Mouse (Mus musculus) embryonic facial prominence, embryonic 11.5 days (tissue): Measurements from ENCODE around the gene Dkk2. TPM values are rescaled to one million over a fixed set of nuclear protein-coding genes. Genes with fewer than 3 reads are reported as not detected.
A peak's percentile ranks its signal among the peaks of the same experiment; 100 is the strongest.

Experiments
- ATAC-seq: fragments of 200-750 bp; cut with Nextera tagmentation; replicated peaks from 2 replicates; pipeline ENCODE4 v1.8.0; 2017; ENCODE audit warnings: low read depth; ENCODE audit not compliant: insufficient number of reproducible peaks, low FRiP score, low TSS enrichment
- DNase-seq: peaks from one replicate; pipeline ENCODE4 v3.0.0-alpha.2; 2015; ENCODE audit warnings: low spot score
- H3K27ac ChIP-seq: fragments of 300-500 bp; sonication (generic); replicated peaks from 2 replicates; pipeline ENCODE4 v1.5.1; 2014; ENCODE audit warnings: mild to moderate bottlenecking, low read depth, low read length, control low read depth
- H3K27me3 ChIP-seq: fragments of 300-500 bp; sonication (generic); 2 replicates; pipeline ENCODE4 v1.6.1; 2014; ENCODE audit warnings: mild to moderate bottlenecking, low read length, moderate library complexity, mixed read lengths; ENCODE audit not compliant: control insufficient read depth, insufficient read depth
- H3K36me3 ChIP-seq: fragments of 300-500 bp; sonication (generic); replicated peaks from 2 replicates; pipeline ENCODE4 v1.6.1; 2014; ENCODE audit warnings: low read depth, mild to moderate bottlenecking, low read length, moderate library complexity, mixed read lengths; ENCODE audit not compliant: control insufficient read depth, insufficient read depth
- H3K4me1 ChIP-seq: fragments of 300-500 bp; sonication (generic); 2 replicates; pipeline ENCODE4 v1.6.1; 2014; ENCODE audit warnings: low read length, mixed read lengths; ENCODE audit not compliant: control insufficient read depth, insufficient read depth
- H3K4me2 ChIP-seq: fragments of 300-500 bp; sonication (generic); 2 replicates; pipeline ENCODE4 v1.6.1; 2014; ENCODE audit warnings: low read depth, mild to moderate bottlenecking, control low read depth, low read length, moderate library complexity
- H3K4me3 ChIP-seq: fragments of 300-500 bp; sonication (generic); 2 replicates; pipeline ENCODE4 v1.5.1; 2014; ENCODE audit warnings: low read depth, low read length, control low read depth
- H3K9ac ChIP-seq: fragments of 300-500 bp; sonication (generic); replicated peaks from 2 replicates; pipeline ENCODE4 v1.6.1; 2014; ENCODE audit warnings: mild to moderate bottlenecking, control low read depth, low read length
- H3K9me3 ChIP-seq: fragments of 300-500 bp; sonication (generic); replicated peaks from 2 replicates; pipeline ENCODE4 v1.6.1; 2016; ENCODE audit warnings: mild to moderate bottlenecking, low read length, inconsistent platforms, mixed read lengths; ENCODE audit not compliant: control insufficient read depth
- WGBS: fragments of 180-500 bp; shearing (Covaris S2); extraction: QIAGEN DNeasy Blood & Tissue Kit; methylation state at CpG from one replicate; pipeline ENCODE4 v1.1.7; 2014; 5-methylcytosine and 5-hydroxymethylcytosine counted together
- polyA plus RNA-seq: library from polyadenylated mRNA; unstranded; fragments of >200 nt; fragmentation: Nextera tagmentation; extraction: Ambion mirVana; gene quantifications from 2 replicates; pipeline ENCODE4 v1.2.1, GENCODE M21; 2014

Gene Dkk2
- polyA plus RNA-seq, 1 experiment from 2014 or later: 20.0 TPM

GRCm38 (mm10) chr3:132168911-132169310, 83.8 kb downstream of the Dkk2 start:
- Histone ChIP-seq H3K27ac (no peak overlapping the region), H3K36me3 (no peaks in the 10 kb centered on the region), H3K4me3 (no peak overlapping the region), H3K4me1 (no peaks in the 10 kb centered on the region), H3K9ac (no peak overlapping the region), H3K27me3 (no peaks in the 10 kb centered on the region), H3K4me2 (no peak overlapping the region), H3K9me3 (no peaks in the 10 kb centered on the region)
- ATAC-seq (no peak), DNase-seq (no peak)
- 89% methylated on average over 3 of the region's 3 CpGs for WGBS

- no peaks in the 10 kb centered on the region for H3K27me3 ChIP-seq
- H3K27ac ChIP-seq: no peak overlapping the region
- no peak overlapping the region for H3K9ac ChIP-seq
- H3K9me3 ChIP-seq: no peaks in the 10 kb centered on the region
- H3K4me1 ChIP-seq: no peaks in the 10 kb centered on the region
- 84% methylated on average over 12 of the region's 12 CpGs for WGBS
- ATAC-seq (no peak), DNase-seq (no peak)
- H3K4me2 ChIP-seq: no peak overlapping the region
- no peaks in the 10 kb centered on the region for H3K36me3 ChIP-seq
- no peak overlapping the region for H3K4me3 ChIP-seq
Observed at GRCm38 (mm10) chr3:132186888-132187552, 101.9 kb downstream of the Dkk2 start.

GRCm38 (mm10) chr3:132201950-132202349, 116.9 kb downstream of the Dkk2 start:
- Histone ChIP-seq H3K4me1 (no peaks in the 10 kb centered on the region), H3K4me3 (no peak overlapping the region), H3K9ac (no peak overlapping the region), H3K27ac (no peak overlapping the region), H3K4me2 (no peak overlapping the region), H3K27me3 (no peaks in the 10 kb centered on the region), H3K36me3 (no peaks in the 10 kb centered on the region), H3K9me3 (no peaks in the 10 kb centered on the region)
- no peak for DNase-seq
- WGBS: 90% methylated on average over 4 of the region's 4 CpGs
- no peak for ATAC-seq

- no peak overlapping the region for H3K9ac ChIP-seq
- H3K4me1 ChIP-seq: no peaks in the 10 kb centered on the region
- ATAC-seq (no peak), DNase-seq (no peak)
- H3K27me3 ChIP-seq: no peaks in the 10 kb centered on the region
- H3K36me3 ChIP-seq: no peaks in the 10 kb centered on the region
- no peak overlapping the region for H3K4me2 ChIP-seq
- 88% methylated on average over 5 of the region's 5 CpGs for WGBS
- no peak overlapping the region for H3K4me3 ChIP-seq
- H3K27ac ChIP-seq: no peak overlapping the region
- H3K9me3 ChIP-seq: no peaks in the 10 kb centered on the region
Observed at GRCm38 (mm10) chr3:132202665-132203064, 117.6 kb downstream of the Dkk2 start.

GRCm38 (mm10) chr3:132207469-132207868, 122.4 kb downstream of the Dkk2 start:
- whole genome bisulfite sequencing: 26% methylated on average over 11 of the region's 11 CpGs
- Histone ChIP-seq H3K9me3 (no peaks in the 10 kb centered on the region), H3K27me3 (no peaks in the 10 kb centered on the region), H3K27ac (no peak overlapping the region), H3K4me1 (no peaks in the 10 kb centered on the region), H3K4me2 (no peak overlapping the region), H3K4me3 (no peak overlapping the region), H3K9ac (no peak overlapping the region), H3K36me3 (no peaks in the 10 kb centered on the region)
- ATAC-seq: peak; percentile 75; the same call in 1 of the 2 replicates
- peak; percentile 82 for DNase-seq

GRCm38 (mm10) chr3:132211260-132211659, 126.2 kb downstream of the Dkk2 start:
- H3K27me3 ChIP-seq: no peaks in the 10 kb centered on the region
- no peaks in the 10 kb centered on the region for H3K9me3 ChIP-seq
- no peak for ATAC-seq
- 87% methylated on average over 5 of the region's 5 CpGs for WGBS
- H3K27ac ChIP-seq: no peak overlapping the region
- no peak overlapping the region for H3K4me3 ChIP-seq
- no peak for DNase-seq
- no peaks in the 10 kb centered on the region for H3K36me3 ChIP-seq
- H3K9ac ChIP-seq: no peak overlapping the region
- no peaks in the 10 kb centered on the region for H3K4me1 ChIP-seq
- H3K4me2 ChIP-seq: no peak overlapping the region

- WGBS: 81% methylated on average over 7 of the region's 7 CpGs
- Histone ChIP-seq H3K9ac (no peak overlapping the region), H3K27ac (no peak overlapping the region), H3K4me1 (no peaks in the 10 kb centered on the region), H3K27me3 (no peaks in the 10 kb centered on the region), H3K4me3 (no peak overlapping the region), H3K9me3 (no peaks in the 10 kb centered on the region), H3K4me2 (no peak overlapping the region), H3K36me3 (no peaks in the 10 kb centered on the region)
- ATAC-seq (no peak), DNase-seq (no peak)
Observed at GRCm38 (mm10) chr3:132219977-132220487, 134.9 kb downstream of the Dkk2 start.

GRCm38 (mm10) chr3:132227622-132228021, 142.5 kb downstream of the Dkk2 start:
- 74% methylated on average over 1 of the region's 1 CpGs for WGBS
- no peaks in the 10 kb centered on the region for H3K27me3 ChIP-seq
- H3K27ac ChIP-seq: no peak overlapping the region
- no peak overlapping the region for H3K4me2 ChIP-seq
- H3K4me1 ChIP-seq: no peaks in the 10 kb centered on the region
- ATAC-seq (no peak), DNase-seq (no peak)
- no peak overlapping the region for H3K9ac ChIP-seq
- no peak overlapping the region for H3K4me3 ChIP-seq
- no peaks in the 10 kb centered on the region for H3K9me3 ChIP-seq
- H3K36me3 ChIP-seq: no peaks in the 10 kb centered on the region
